Comparison of ENCODE assay signal across 12 mouse cellular contexts in the genomic region with DNA sequence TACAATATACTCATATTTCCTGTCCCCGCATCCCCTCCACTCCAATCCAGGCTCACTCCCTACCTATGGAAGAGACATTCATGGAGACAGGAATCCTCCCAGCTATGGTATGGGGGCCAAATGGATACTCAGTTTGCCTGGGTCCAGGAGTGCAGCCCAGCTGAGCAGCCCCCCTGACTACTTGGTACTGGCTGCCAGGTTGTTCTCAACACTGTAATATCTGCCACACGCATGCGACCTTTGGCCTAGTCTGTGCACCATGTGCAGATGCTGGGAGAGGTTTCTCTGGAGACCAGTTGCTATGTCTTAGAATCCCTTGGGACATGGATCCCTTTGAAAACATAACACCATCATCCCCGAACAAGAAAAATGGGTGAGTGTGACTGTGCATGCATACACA. TPM values are rescaled to one million over a fixed set of nuclear protein-coding genes. Genes with fewer than 3 reads are reported as not detected.
DNase-seq lines count a peak whose midpoint lies in the region; ATAC-seq and TF ChIP-seq lines count a peak whose summit lies in the region.
"Had no signal": no experiment of that assay in that cellular context is flagged by ENCODE, and none has a peak within 500 bp of the region (broad histone marks: within the 10 kb centered on the region; RNA-seq: fewer than 3 reads in every experiment).

No protein-coding gene starts in this region.

- no peak for ATAC-seq in liver, postnatal 0 days
- ATAC-seq in liver, embryonic 11.5 days (replicated peaks; ENCODE audit: low FRiP score), result no peak
- ATAC-seq in hindbrain, embryonic 16.5 days, result no peak
- no peak for ATAC-seq in neural tube, embryonic 13.5 days (ENCODE audit: low read depth)

- H3K27me3 ChIP-seq in liver, postnatal 0 days (ENCODE audit: insufficient read depth, low read length), result no peaks in the 10 kb centered on the region
- no peaks in the 10 kb centered on the region for H3K27me3 ChIP-seq in liver, embryonic 11.5 days (replicated peaks; ENCODE audit: control insufficient read depth, insufficient read depth, low read length)
- H3K27me3 ChIP-seq in hindbrain, embryonic 16.5 days (replicated peaks; ENCODE audit: control insufficient read depth, insufficient read depth, low read length), result no peaks in the 10 kb centered on the region
- peaks cover 10% of the 10 kb centered on the region; the same call in 1 of the 2 replicates for H3K27me3 ChIP-seq in neural tube, embryonic 13.5 days

- H3K27ac ChIP-seq in liver, postnatal 0 days (ENCODE audit: low read depth), result no peak overlapping the region
- H3K27ac ChIP-seq in liver, embryonic 11.5 days (ENCODE audit: low read depth, low read length), result no peak overlapping the region
- peak overlapping the region; percentile 30; the same call in 1 of the 2 replicates for H3K27ac ChIP-seq in brown adipose tissue, adult 24 weeks (replicated peaks; ENCODE audit: low read depth, low read length)
- no peak overlapping the region for H3K27ac ChIP-seq in hindbrain, embryonic 16.5 days (ENCODE audit: low read depth, low read length)
- H3K27ac ChIP-seq in neural tube, embryonic 13.5 days (replicated peaks), result peak overlapping the region; percentile 81
- H3K27ac ChIP-seq: heart, embryonic 10.5 days; limb, embryonic 12.5 days had no signal

- H3K9ac ChIP-seq in liver, postnatal 0 days (replicated peaks), result no peak overlapping the region
- no peak overlapping the region for H3K9ac ChIP-seq in liver, embryonic 11.5 days (ENCODE audit: low read depth, low read length)
- no peak overlapping the region for H3K9ac ChIP-seq in hindbrain, embryonic 16.5 days (ENCODE audit: low read depth, low read length)
- 0 out of 2 replicates have a peak overlapping the region, but pooled peaks have one; percentile 69 for H3K9ac ChIP-seq in neural tube, embryonic 13.5 days
- H3K9ac ChIP-seq: limb, embryonic 12.5 days had no signal

- no peaks in the 10 kb centered on the region for H3K9me3 ChIP-seq in liver, postnatal 0 days (ENCODE audit: low read length)
- no peaks in the 10 kb centered on the region for H3K9me3 ChIP-seq in liver, embryonic 11.5 days (ENCODE audit: control insufficient read depth, low read length)
- no peaks in the 10 kb centered on the region for H3K9me3 ChIP-seq in hindbrain, embryonic 16.5 days (ENCODE audit: control insufficient read depth, low read length)
- H3K9me3 ChIP-seq in neural tube, embryonic 13.5 days, result no peaks in the 10 kb centered on the region
- H3K9me3 ChIP-seq: heart, embryonic 10.5 days; limb, embryonic 12.5 days had no signal

- H3K36me3 ChIP-seq in liver, postnatal 0 days (replicated peaks; ENCODE audit: insufficient read depth, low read length), result no peaks in the 10 kb centered on the region
- no peaks in the 10 kb centered on the region for H3K36me3 ChIP-seq in liver, embryonic 11.5 days (ENCODE audit: control insufficient read depth, insufficient read depth, low read length)
- H3K36me3 ChIP-seq in hindbrain, embryonic 16.5 days (ENCODE audit: control insufficient read depth, insufficient read depth, low read length), result no peaks in the 10 kb centered on the region
- no peaks in the 10 kb centered on the region for H3K36me3 ChIP-seq in neural tube, embryonic 13.5 days
- H3K36me3 ChIP-seq: heart, embryonic 10.5 days; limb, embryonic 12.5 days had no signal

- WGBS in liver, postnatal 0 days (ENCODE audit: insufficient replicate concordance), result 81% methylated on average over 4 of the region's 4 CpGs
- WGBS in liver, embryonic 11.5 days, result 86% methylated on average over 4 of the region's 4 CpGs
- WGBS in hindbrain, embryonic 16.5 days, result 51% methylated on average over 4 of the region's 4 CpGs
- 68% methylated on average over 4 of the region's 4 CpGs for WGBS in neural tube, embryonic 13.5 days
- WGBS in lung, adult 2 months, result 91% methylated on average over 4 of the region's 4 CpGs

- DNase-seq in liver, postnatal 0 days, result no peak
- no peak for DNase-seq in liver, embryonic 11.5 days (ENCODE audit: low spot score)
- DNase-seq in lung, adult 2 months, result no peak
- no peak for DNase-seq in right cerebral cortex, postnatal 36 days (ENCODE audit: low spot score in 2 of 2)
- DNase-seq: adrenal gland, adult 2 months; kidney, postnatal 14 days; lung, adult 18-20 months had no signal

- no peak for TF ChIP-seq POLR2A in lung, adult 2 months (IDR thresholded peaks at IDR 0.05; ENCODE audit: borderline replicate concordance, extremely low read depth, low read depth, low read length)

- H3K4me2 ChIP-seq in liver, postnatal 0 days (ENCODE audit: low read depth, low read length), result peak overlapping the region; percentile 75; the same call in 1 of the 2 replicates
- no peak overlapping the region; the same call in 1 of the 2 replicates for H3K4me2 ChIP-seq in liver, embryonic 11.5 days
- H3K4me2 ChIP-seq in hindbrain, embryonic 16.5 days (ENCODE audit: low read length), result peak overlapping the region; percentile 98
- H3K4me2 ChIP-seq in neural tube, embryonic 13.5 days, result peak overlapping the region; percentile 85

- H3K4me1 ChIP-seq in liver, postnatal 0 days (ENCODE audit: insufficient read depth), result peaks cover 19% of the 10 kb centered on the region
- H3K4me1 ChIP-seq in liver, embryonic 11.5 days (replicated peaks; ENCODE audit: control insufficient read depth, insufficient read depth, low read length), result peaks cover 11% of the 10 kb centered on the region
- H3K4me1 ChIP-seq in brown adipose tissue, adult 24 weeks (ENCODE audit: control insufficient read depth, insufficient read depth, insufficient read length, low read length), result no peaks in the 10 kb centered on the region
- H3K4me1 ChIP-seq in hindbrain, embryonic 16.5 days (ENCODE audit: control insufficient read depth, insufficient read depth, low read depth, low read length), result peaks cover 33% of the 10 kb centered on the region
- H3K4me1 ChIP-seq in neural tube, embryonic 13.5 days (replicated peaks), result peaks cover 66% of the 10 kb centered on the region
- peaks cover 8% of the 10 kb centered on the region; the same call in 1 of the 2 replicates for H3K4me1 ChIP-seq in lung, adult 2 months (ENCODE audit: control insufficient read depth, insufficient read depth, low read length)

- no peak for TF ChIP-seq CTCF in liver, postnatal 0 days (IDR thresholded peaks at IDR 0.05; ENCODE audit: low read depth)
- no peak for TF ChIP-seq CTCF in lung, adult 2 months (IDR thresholded peaks at IDR 0.05; ENCODE audit: insufficient read depth, low read length)

- no peak overlapping the region for H3K4me3 ChIP-seq in liver, postnatal 0 days (ENCODE audit: low read depth, low read length)
- no peak overlapping the region for H3K4me3 ChIP-seq in liver, embryonic 11.5 days (ENCODE audit: low read depth, low read length)
- H3K4me3 ChIP-seq in brown adipose tissue, adult 24 weeks (ENCODE audit: insufficient read depth, low read depth, low read length), result peak overlapping the region; percentile 43
- H3K4me3 ChIP-seq in hindbrain, embryonic 16.5 days (ENCODE audit: low read length), result no peak overlapping the region
- no peak overlapping the region for H3K4me3 ChIP-seq in neural tube, embryonic 13.5 days
- H3K4me3 ChIP-seq in lung, adult 2 months (replicated peaks; ENCODE audit: extremely low read depth, low read depth, low read length), result no peak overlapping the region
- H3K4me3 ChIP-seq: heart, embryonic 10.5 days; limb, embryonic 12.5 days had no signal

- no peak for TF ChIP-seq EP300 in liver, postnatal 0 days (IDR thresholded peaks at IDR 0.05; ENCODE audit: low read depth)

RNA-seq across cellular contexts. Expression of a gene that starts 2.0 kb away (rescaled TPM):
- 7.2 and 9.6 TPM in 2 replicates for polyA plus RNA-seq in liver, postnatal 0 days (2015; fragmentation: Nextera tagmentation; extraction: Ambion mirVana)
- polyA plus RNA-seq in liver, embryonic 11.5 days (2014; fragmentation: Nextera tagmentation; extraction: Ambion mirVana), result 4.8 and 4.9 TPM in 2 replicates
- polyA plus RNA-seq in brown adipose tissue, adult 24 weeks (2012; ENCODE audit: insufficient read depth, insufficient read length, missing spikeins), result 3.6 and 4.2 TPM in 2 replicates
- 30.3 and 30.8 TPM in 2 replicates for polyA plus RNA-seq in hindbrain, embryonic 16.5 days (2015; fragmentation: Nextera tagmentation; extraction: Ambion mirVana)
- polyA plus RNA-seq in neural tube, embryonic 13.5 days (2015; fragmentation: Nextera tagmentation; extraction: Ambion mirVana), result 24.0 and 25.3 TPM in 2 replicates
- polyA plus RNA-seq in lung, adult 2 months (2012; rRNA removed), result 18.1 and 20.6 TPM in 2 replicates

RNA-seq across cellular contexts. Expression of a gene that starts 21.4 kb away (rescaled TPM):
- polyA plus RNA-seq in liver, postnatal 0 days (2015; fragmentation: Nextera tagmentation; extraction: Ambion mirVana), result 103 and 122 TPM in 2 replicates
- polyA plus RNA-seq in liver, embryonic 11.5 days (2014; fragmentation: Nextera tagmentation; extraction: Ambion mirVana), result 5.3 and 6.1 TPM in 2 replicates
- 39.6 and 45.2 TPM in 2 replicates for polyA plus RNA-seq in brown adipose tissue, adult 24 weeks (2012; ENCODE audit: insufficient read depth, insufficient read length, missing spikeins)
- 11.4 and 17.6 TPM in 2 replicates for polyA plus RNA-seq in hindbrain, embryonic 16.5 days (2015; fragmentation: Nextera tagmentation; extraction: Ambion mirVana)
- polyA plus RNA-seq in neural tube, embryonic 13.5 days (2015; fragmentation: Nextera tagmentation; extraction: Ambion mirVana), result 11.0 and 14.5 TPM in 2 replicates
- polyA plus RNA-seq in lung, adult 2 months (2012; rRNA removed), result 59.8 and 70.1 TPM in 2 replicates

RNA-seq across cellular contexts. Expression of a gene that starts 43.0 kb away (rescaled TPM):
- polyA plus RNA-seq in liver, postnatal 0 days (2015; fragmentation: Nextera tagmentation; extraction: Ambion mirVana), result 26.2 and 26.7 TPM in 2 replicates
- 92.5 and 98.5 TPM in 2 replicates for polyA plus RNA-seq in liver, embryonic 11.5 days (2014; fragmentation: Nextera tagmentation; extraction: Ambion mirVana)
- 10.3 and 10.9 TPM in 2 replicates for polyA plus RNA-seq in brown adipose tissue, adult 24 weeks (2012; ENCODE audit: insufficient read depth, insufficient read length, missing spikeins)
- polyA plus RNA-seq in hindbrain, embryonic 16.5 days (2015; fragmentation: Nextera tagmentation; extraction: Ambion mirVana), result 120 and 126 TPM in 2 replicates
- polyA plus RNA-seq in neural tube, embryonic 13.5 days (2015; fragmentation: Nextera tagmentation; extraction: Ambion mirVana), result 160 and 182 TPM in 2 replicates
- 8.4 and 16.2 TPM in 2 replicates for polyA plus RNA-seq in lung, adult 2 months (2012; rRNA removed)

RNA-seq across cellular contexts. Expression of a gene that starts 44.9 kb away (rescaled TPM):
- not detected in 2 replicates for polyA plus RNA-seq in liver, postnatal 0 days (2015; fragmentation: Nextera tagmentation; extraction: Ambion mirVana)
- polyA plus RNA-seq in liver, embryonic 11.5 days (2014; fragmentation: Nextera tagmentation; extraction: Ambion mirVana), result 0.01 and 0.03 TPM in 2 replicates
- polyA plus RNA-seq in brown adipose tissue, adult 24 weeks (2012; ENCODE audit: insufficient read depth, insufficient read length, missing spikeins), result not detected in 2 replicates
- 2.5 and 5.4 TPM in 2 replicates for polyA plus RNA-seq in hindbrain, embryonic 16.5 days (2015; fragmentation: Nextera tagmentation; extraction: Ambion mirVana)
- polyA plus RNA-seq in neural tube, embryonic 13.5 days (2015; fragmentation: Nextera tagmentation; extraction: Ambion mirVana), result 0.29 and 1.0 TPM in 2 replicates
- polyA plus RNA-seq in lung, adult 2 months (2012; rRNA removed), result 0.04 TPM in 1 of 2 replicates, not detected in the other

Comparison
In these comparisons a context has a peak if more than half of its experiments do, and no peak if none do; other contexts are left out.
1. H3K27ac ChIP-seq: peak in brown adipose tissue, adult 24 weeks (single experiment) and neural tube, embryonic 13.5 days (single experiment); none in liver, postnatal 0 days (single experiment), liver, embryonic 11.5 days (single experiment) and hindbrain, embryonic 16.5 days (single experiment).